Mouse (Mus musculus): ENCODE measurements around the gene Pde10a. TPM values are rescaled to one million over a fixed set of nuclear protein-coding genes. Genes with fewer than 3 reads are reported as not detected.

Gene Pde10a
- total and polyA plus RNA-seq, 3 experiments, result 0.04 to 0.41 (median 0.21) TPM

GRCm38 (mm10) chr17:8801855-8802104, 276.6 kb downstream of the Pde10a start:
- Histone ChIP-seq H3K4me1 (ENCODE audit: control insufficient read depth in 1 of 2, insufficient read depth in 2 of 2) (no peaks in the 10 kb centered on the region), H3K9me3 (replicated peaks; ENCODE audit: low read length) (peaks cover 16% of the 10 kb centered on the region), H3K27ac (ENCODE audit: insufficient read depth, low read depth) (no peak overlapping the region), H3K4me3 (replicated peaks in 1 of 3; ENCODE audit: low read depth in 2 of 3, low read length in 2 of 3, poor library complexity in 1 of 3) (no peak overlapping the region), H3K79me2 (replicated peaks; ENCODE audit: control insufficient read depth, extremely low read depth, insufficient read depth, poor library complexity, severe bottlenecking) (no peaks in the 10 kb centered on the region), H3K36me3 (replicated peaks in 1 of 2; ENCODE audit: control insufficient read depth in 1 of 2, insufficient read depth in 1 of 2, low read length in 1 of 2) (no peaks in the 10 kb centered on the region), H3K9ac (ENCODE audit: insufficient read depth, low read depth) (no peak overlapping the region), H3K4me2 (ENCODE audit: insufficient read depth, low read depth, poor library complexity, severe bottlenecking) (no peak overlapping the region), H3K27me3 (replicated peaks) (no peaks in the 10 kb centered on the region)
- in situ Hi-C loops (cut with MboI; ENCODE audit: low pct_ligation_motif_present, low pct_unique_long_range_greater_than_20kb, low sequenced_read_pairs), result no loop called here
- DNase-seq (ENCODE audit: extremely low read depth), result no peak
- no peak for TF ChIP-seq CHD1 (IDR thresholded peaks at IDR 0.05; ENCODE audit: low read depth, low read length)
- no peak for TF ChIP-seq GABPA (IDR thresholded peaks at IDR 0.05; ENCODE audit: insufficient replicate concordance, low read depth, low read length)
- no peak for TF ChIP-seq TCF12 (IDR thresholded peaks at IDR 0.05; ENCODE audit: low read depth, low read length)
- no peak for TF ChIP-seq E2F4 (IDR thresholded peaks at IDR 0.05; ENCODE audit: insufficient replicate concordance, low read depth, low read length)
- no peak for TF ChIP-seq NRF1 (IDR thresholded peaks at IDR 0.05; ENCODE audit: low read depth, low read length)
- TF ChIP-seq POLR2A (IDR thresholded peaks at IDR 0.05; ENCODE audit: low read depth, low read length), result no peak
- no peak for TF ChIP-seq IRF4 (IDR thresholded peaks at IDR 0.05; ENCODE audit: low read depth, low read length)
- TF ChIP-seq KAT2A (IDR thresholded peaks at IDR 0.05; ENCODE audit: insufficient replicate concordance, low read length), result no peak
- TF ChIP-seq USF1 (IDR thresholded peaks at IDR 0.05; ENCODE audit: low read depth, low read length), result no peak
- TF ChIP-seq EP300 (IDR thresholded peaks at IDR 0.05; ENCODE audit: low read length), result no peak
- no peak for TF ChIP-seq ZMIZ1 (IDR thresholded peaks at IDR 0.05; ENCODE audit: low read depth, low read length)
- no peak for TF ChIP-seq ZKSCAN1 (IDR thresholded peaks at IDR 0.05; ENCODE audit: borderline replicate concordance, low read depth, low read length)
- TF ChIP-seq PAX5 (IDR thresholded peaks at IDR 0.05; ENCODE audit: low read length), result no peak
- TF ChIP-seq CHD2 (IDR thresholded peaks at IDR 0.05; ENCODE audit: low read length), result no peak
- no peak for TF ChIP-seq ZNF384 (IDR thresholded peaks at IDR 0.05; ENCODE audit: low read depth, low read length)
- dilution Hi-C loops (cut with MboI; ENCODE audit: extremely low pct_ligation_motif_present, extremely low pct_unique_long_range_greater_than_20kb, low sequenced_read_pairs), result no loop called here

- Histone ChIP-seq H3K9me3 (replicated peaks; ENCODE audit: low read length) (peaks cover 16% of the 10 kb centered on the region), H3K4me2 (ENCODE audit: insufficient read depth, low read depth, poor library complexity, severe bottlenecking) (no peak overlapping the region), H3K79me2 (replicated peaks; ENCODE audit: control insufficient read depth, extremely low read depth, insufficient read depth, poor library complexity, severe bottlenecking) (no peaks in the 10 kb centered on the region), H3K4me1 (ENCODE audit: control insufficient read depth in 1 of 2, insufficient read depth in 2 of 2) (no peaks in the 10 kb centered on the region), H3K36me3 (replicated peaks in 1 of 2; ENCODE audit: control insufficient read depth in 1 of 2, insufficient read depth in 1 of 2, low read length in 1 of 2) (no peaks in the 10 kb centered on the region), H3K27ac (ENCODE audit: insufficient read depth, low read depth) (no peak overlapping the region), H3K27me3 (replicated peaks) (no peaks in the 10 kb centered on the region), H3K4me3 (replicated peaks in 1 of 3; ENCODE audit: low read depth in 2 of 3, low read length in 2 of 3, poor library complexity in 1 of 3) (no peak overlapping the region), H3K9ac (ENCODE audit: insufficient read depth, low read depth) (no peak overlapping the region)
- dilution Hi-C loops (cut with MboI; ENCODE audit: extremely low pct_ligation_motif_present, extremely low pct_unique_long_range_greater_than_20kb, low sequenced_read_pairs), result no loop called here
- in situ Hi-C loops (cut with MboI; ENCODE audit: low pct_ligation_motif_present, low pct_unique_long_range_greater_than_20kb, low sequenced_read_pairs), result no loop called here
- DNase-seq (ENCODE audit: extremely low read depth), result no peak
- TF ChIP-seq ELF1 (IDR thresholded peaks at IDR 0.05; ENCODE audit: low read depth, low read length), result no peak
- TF ChIP-seq MYC (IDR thresholded peaks at IDR 0.05; ENCODE audit: low read depth, low read length), result no peak
These were observed 277.2 kb downstream of the Pde10a start for GRCm38 (mm10) chr17:8802161-8802888.

All from CH12.LX (cell line).